Mouse (Mus musculus) layer of hippocampus, adult 9-10 months (tissue): Measurements from ENCODE around the gene St6galnac4.

Source experiments
- DNase-seq: peaks from one replicate; pipeline ENCODE4 v3.0.0; 2022; ENCODE audit warnings: low spot score

Gene St6galnac4

GRCm38 (mm10) chr2:32570698-32571494 lies 16.0 kb upstream of the St6galnac4 start, which contains the start of gene Dpm2:
TSS of gene Dpm2 (plus strand) at chr2:32570858.
- DNase-seq, result peak; percentile 84

DNA sequence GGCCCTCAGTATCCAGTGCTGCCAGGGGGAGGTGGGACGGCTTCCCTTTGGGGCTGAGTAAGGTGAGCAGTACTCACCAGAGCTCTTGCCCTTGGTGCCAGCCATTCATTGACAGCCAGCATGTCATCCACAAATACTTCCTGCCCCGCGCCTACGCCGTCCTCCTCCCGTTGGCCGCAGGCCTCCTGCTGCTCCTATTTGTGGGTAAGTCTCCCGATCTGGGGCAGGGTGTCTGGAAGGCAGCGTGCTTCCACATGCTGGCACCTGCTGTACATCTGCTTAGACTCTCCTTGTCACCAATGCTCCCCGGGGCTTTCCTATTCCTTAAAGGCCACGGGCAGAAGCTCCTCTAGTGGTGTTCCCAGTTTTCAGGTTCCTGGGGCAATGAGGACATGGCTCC lies 14.7 kb upstream of the St6galnac4 start:
- no peak for DNase-seq

DNA sequence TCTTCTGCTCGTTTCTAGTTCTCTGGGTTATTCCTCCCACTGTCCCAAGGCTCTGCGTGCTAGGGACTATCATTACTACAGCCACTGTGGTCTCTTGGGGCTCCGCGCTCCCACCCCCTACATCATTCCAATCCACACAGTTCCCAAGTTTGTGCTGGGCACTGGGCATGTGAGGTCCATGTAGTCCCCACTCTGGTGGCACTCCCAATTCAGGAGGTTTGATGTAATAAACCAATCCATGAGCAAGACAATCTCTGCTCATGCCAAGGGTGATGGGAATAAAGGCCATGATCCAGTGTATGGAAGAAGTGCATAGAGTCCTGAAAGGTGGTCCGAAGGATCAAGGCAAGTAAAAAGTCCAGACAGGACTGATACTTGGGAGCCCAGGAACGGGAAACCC lies 12.4 kb upstream of the St6galnac4 start, which contains the start of gene Pip5kl1:
Gene Pip5kl1, plus strand, starts transcription at position 301 of the 400 bp plus-strand sequence.
- DNase-seq, result no peak

- peak; percentile 61 for DNase-seq
These were observed 11.9 kb upstream of the St6galnac4 start for GRCm38 (mm10) chr2:32574901-32575585.

- DNase-seq, result no peak
These were observed 11.2 kb upstream of the St6galnac4 start, which contains the start of gene 9430097D07Rik for GRCm38 (mm10) chr2:32575586-32576160. TSS of gene 9430097D07Rik (minus strand) at chr2:32575684.

GRCm38 (mm10) chr2:32576532-32576931 lies 10.4 kb upstream of the St6galnac4 start:
- DNase-seq, result no peak

DNA sequence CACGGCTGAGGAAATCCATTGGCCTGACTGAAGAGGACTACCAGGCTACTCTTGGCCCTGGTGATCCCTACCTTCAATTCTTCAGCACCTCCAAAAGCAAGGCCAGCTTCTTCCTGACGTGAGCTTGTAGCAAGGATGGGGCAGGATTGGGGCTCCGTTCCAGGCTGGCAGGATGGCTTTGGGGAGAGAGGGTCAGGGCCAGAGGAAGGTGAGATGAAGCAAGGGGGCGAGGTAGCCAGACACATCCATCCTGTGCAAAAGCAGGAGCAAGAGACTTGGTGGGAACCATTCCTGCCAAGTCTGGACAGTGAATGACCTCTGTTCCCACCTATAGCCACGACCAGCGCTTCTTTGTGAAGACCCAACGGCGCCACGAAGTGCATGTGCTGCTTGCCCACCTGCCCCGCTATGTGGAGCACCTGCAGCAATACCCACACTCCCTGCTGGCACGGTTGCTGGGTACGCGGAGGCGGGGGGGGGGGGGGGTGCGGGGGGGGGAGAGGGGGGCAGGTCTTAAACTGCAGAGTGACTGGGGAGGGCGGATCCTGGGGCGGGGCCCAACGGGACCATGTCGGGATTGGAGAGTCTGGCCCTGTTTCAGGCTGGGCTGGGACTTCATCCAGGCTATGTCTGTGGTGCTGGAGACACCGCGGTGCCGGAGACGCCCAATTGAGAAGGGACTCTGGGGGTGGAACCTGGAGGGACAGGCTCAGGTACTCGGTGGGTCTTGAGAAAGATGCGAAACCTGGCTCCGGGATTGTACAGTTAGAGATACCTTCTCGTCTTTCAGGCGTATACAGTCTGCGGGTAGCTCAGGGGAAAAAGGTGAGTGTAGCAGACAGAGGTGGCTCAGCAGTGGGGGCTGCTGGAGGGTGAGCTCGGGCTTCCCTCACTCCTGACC lies 8.5 kb upstream of the St6galnac4 start:
- no peak for DNase-seq

DNA sequence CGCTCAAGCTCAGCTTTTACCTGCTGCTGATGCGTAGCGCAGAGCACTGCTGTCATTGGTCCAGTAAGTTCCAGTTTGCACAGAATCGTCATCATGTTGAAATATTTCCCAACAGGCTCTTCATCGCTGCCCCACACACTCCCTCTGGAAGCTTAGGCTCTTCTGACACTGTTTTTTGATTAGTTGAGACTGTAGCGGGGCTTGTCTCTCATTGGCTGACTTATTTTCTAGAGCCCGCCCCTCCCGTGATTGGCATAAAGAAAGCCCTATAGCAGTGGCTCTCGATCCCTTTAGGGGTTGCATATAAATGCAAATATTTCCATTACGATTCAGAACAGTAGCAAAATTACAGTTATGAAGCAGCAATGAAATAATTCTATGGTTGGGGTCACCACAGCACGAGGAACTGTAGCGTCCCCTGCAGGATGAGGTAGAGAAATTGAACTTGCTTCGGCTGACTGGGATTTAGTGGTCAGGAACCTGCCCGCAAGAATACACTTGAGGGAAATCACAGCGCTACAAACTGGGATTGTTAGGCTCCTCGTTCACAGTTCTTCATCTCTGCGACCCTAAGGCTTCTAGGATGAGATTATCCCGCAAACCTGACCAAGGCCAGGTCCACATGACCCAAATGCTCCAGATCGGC lies 5.3 kb upstream of the St6galnac4 start:
- no peak for DNase-seq

DNA sequence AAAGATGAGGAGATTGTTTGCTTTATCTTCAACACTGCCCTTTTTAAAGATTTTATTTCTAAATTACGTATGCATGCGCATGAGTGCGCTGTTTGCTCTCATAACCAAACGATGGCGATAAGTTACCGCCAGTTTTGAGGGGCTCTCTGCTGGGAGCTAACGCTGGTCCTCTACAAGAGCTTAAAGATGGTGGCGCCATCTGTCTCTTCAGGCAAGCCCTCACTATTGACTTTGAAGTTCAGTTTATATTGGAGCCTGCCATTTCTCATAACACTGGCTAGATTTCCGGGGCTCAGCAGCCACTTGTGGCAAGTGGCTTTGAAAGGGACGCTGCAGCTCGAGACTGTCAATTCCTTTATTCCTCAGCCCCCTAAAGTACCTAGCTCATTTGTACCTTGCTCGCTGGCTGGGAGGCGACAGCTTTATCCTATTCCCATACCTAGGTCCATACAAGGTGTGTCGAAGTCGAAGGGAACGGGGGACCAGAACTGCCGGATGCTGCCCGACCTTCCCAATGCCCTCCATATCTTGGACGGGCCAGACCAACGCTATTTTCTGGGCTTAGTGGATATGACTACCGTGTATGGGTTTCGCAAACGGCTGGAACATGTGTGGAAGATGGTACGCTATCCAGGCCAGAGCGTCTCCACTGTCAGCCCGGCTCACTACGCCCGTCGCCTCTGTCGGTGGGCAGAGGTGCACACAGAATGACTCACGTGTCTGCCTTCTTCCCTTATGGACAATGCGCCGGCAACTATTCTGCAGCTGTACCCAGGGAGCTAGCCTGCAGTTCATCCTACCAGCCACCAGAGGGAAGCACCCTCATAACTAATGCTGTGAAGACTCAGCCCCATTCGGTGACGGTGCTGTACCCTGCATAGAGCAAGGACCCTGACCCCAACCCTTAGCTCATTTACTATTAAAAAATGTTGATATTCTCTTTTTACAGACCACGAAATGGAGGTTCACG lies 3.8 kb upstream of the St6galnac4 start:
- DNase-seq, result peak; percentile 91

DNA sequence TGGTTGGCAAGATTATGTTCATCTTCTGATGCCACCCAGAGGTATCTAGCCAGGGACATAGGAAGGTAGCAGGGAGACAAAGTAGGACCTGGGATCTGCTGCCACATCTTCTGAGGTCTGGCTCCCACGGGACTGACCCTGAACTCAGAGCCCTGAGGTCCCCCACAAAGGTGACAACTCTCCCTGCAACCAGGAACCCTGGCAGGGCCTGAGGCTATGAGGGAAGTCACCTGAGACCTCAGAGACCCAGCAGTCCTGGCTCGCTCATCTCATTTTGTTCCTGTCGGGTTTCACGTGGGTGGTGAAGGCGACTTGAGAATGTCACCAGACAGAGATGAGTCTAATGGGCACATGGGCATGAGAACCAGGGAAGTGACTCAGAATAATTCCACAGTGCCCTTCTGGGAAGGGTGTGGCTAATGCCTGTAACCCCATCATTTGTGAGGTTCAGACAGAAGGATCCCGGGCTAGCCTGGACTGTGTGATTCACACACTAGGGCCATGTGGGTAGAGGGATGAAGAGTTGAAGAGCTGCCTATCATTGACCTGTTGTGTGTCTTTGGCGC lies 1.7 kb upstream of the St6galnac4 start:
- no peak for DNase-seq

DNA sequence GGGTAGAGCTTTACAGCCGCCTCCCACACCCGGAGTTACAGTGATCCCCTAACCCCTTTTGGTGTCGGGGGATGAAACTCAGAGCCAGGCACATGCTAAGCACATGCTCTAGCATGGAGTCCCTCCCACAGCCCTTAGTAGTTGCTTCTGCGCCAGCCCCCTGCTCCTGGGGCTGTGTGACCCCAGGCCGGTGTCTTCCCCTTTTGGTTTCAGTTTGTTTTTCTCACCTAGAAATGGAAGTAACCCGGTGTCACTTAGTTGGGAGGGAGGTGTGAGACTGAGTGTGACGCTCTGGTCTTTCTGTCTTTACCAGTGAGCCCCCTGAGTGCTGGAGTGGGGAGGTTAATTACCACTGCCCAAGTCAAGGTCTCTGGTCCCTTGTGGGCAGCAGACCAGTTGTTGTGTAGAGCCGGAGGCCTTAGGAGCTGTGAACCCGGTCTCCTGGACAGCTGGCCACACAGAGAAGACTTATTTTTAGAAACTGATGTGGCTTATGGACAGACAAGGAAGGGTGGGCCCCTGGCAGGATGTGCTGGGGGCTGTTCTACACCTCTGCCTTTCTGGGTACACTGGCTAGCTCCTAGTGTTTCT lies 931 bp downstream of the St6galnac4 start:
- no peak for DNase-seq

GRCm38 (mm10) chr2:32589213-32589795 lies 2.4 kb downstream of the St6galnac4 start:
- DNase-seq, result no peak

DNA sequence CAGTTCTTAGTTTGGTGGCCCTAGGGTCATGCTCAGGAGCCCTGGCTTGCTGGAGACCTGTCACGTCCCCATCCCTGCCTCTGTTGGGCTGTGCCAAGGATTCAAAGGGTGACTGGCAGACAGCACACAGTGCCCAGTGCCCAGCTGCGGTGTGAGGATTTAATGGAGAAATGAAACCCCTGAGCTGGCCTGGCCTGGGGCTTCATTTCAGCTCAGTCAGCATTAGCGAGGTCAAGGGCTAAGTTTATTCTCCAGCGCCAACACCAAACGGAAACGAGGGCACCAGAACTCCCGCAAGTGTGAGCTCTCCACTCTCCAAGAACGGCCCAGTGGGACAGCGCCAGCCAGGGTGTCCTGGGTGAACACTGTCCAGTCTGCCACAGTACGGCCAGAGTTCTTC lies 3.3 kb downstream of the St6galnac4 start:
- no peak for DNase-seq

- DNase-seq, result no peak
These were observed 4.4 kb downstream of the St6galnac4 start for GRCm38 (mm10) chr2:32591249-32591648.

GRCm38 (mm10) chr2:32596725-32597124 lies 9.8 kb downstream of the St6galnac4 start:
- no peak for DNase-seq

DNA sequence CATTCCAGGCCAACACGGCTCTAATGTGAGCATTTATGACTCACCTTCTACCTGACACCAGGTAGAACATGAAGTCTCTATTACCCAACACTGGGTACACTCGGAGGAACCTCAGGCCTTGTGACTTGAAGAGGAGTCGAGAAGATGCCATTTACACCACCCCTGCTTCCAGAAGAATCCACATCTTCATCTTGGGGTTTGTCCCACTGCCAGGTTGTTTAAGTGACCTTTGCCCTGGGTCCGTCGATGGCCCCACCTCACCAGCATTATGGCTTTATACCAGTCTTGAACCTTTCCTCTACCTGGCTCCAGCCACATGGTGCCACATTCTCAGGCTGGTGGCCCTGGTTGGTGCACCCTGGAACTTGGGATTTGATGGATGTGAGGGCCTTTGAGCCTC lies 10.4 kb downstream of the St6galnac4 start:
- DNase-seq, result no peak

DNA sequence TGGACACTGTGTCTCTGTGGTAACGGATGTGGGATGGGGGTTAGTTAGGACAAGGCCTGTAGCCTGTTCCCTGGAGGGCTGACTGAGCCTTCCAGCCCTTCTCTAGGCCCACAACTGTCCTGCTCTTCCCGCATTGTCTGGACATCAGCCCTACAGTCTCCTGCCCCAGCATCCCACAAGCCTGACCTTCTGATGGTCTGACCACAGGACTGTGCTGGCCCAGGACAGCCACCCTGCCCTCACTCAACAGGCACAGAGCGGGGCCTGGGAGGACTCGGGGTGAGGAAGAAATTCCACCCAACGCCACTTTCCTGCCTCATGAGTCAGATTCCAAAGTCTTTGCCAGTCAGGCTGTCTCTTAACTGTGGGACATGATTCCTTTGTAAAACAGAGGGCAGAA lies 10.8 kb downstream of the St6galnac4 start:
- no peak for DNase-seq

DNA sequence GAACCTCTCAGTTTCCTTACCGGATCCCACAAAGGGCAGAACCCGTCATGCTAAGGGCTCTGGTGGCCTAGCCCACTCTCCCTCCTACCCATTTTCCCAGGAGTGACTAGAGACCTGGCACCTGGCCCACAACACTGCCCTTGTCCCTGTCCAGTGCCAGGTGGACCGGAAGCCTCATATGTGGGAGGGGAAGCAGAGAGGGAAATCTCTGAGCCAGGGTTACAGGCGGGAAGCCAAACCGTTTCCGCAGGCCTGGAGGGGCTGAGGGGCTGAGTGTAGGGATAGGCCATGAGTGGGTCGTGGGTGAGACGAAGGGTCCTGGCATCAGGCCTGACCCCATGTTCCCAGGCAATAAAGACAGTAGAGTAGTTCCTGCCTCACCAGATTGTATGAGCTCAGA lies 11.6 kb downstream of the St6galnac4 start:
- no peak for DNase-seq

GRCm38 (mm10) chr2:32599409-32599808 lies 12.5 kb downstream of the St6galnac4 start, which contains the start of gene St6galnac6:
TSS of gene St6galnac6 (plus strand) at chr2:32599709.
- no peak for DNase-seq
